Mouse (Mus musculus): ENCODE measurements around the gene Tcea3.

Gene Tcea3

GRCm38 (mm10) chr4:136281611-136282010 lies 34.1 kb downstream of the Tcea3 start:
- in situ Hi-C loops (cut with MboI, MseI) = no loop called here

DNA sequence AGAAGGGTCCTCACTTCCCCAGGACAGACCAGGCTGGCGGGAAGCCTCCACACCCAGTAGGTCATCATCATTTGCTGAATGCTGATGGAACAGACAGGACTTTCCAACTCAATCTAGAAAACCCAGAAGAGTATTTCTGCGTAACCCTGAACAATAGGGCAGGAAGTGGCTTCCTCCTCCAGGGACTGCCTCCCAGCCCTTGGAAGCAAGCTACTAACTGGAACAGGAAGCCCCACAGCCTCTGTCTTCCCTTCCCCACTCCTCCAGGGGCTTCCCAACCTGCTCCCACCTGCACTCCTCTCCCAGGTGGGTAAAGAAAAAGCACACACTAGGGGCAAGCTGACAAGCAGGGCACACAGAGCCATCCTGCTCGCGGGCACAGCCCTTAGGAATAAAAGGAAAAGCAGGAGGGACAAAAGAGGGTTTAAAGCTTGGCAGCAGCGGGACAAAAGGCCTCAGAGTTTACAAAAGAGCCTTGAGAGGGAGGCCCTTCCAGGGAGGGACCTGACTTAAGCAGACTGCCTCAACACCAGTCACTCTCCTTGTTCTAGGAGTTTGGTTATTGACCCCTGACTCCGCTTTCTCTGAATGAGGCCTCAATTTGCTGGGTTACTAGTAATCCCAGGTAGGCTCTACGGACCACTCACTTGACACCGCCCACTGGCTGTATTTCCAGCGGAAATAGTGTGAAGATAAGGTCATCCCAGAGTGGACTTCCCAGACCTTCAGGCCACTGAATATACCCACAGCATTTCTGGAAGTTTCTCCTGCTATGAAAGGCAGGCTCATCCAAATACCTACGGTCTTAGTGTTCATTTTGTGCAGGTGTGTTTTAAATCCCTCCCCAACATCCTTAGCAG lies 35.3 kb downstream of the Tcea3 start:
- in situ Hi-C loops (cut with MboI, MseI) = no loop called here

- in situ Hi-C loops (cut with MboI, MseI) = no loop called here
These were observed 36.3 kb downstream of the Tcea3 start for GRCm38 (mm10) chr4:136283783-136284182.

GRCm38 (mm10) chr4:136284455-136284854 lies 36.9 kb downstream of the Tcea3 start, which contains the start of gene Zfp46:
Zfp46 (plus strand) TSS chr4:136284683.
- in situ Hi-C loops (cut with MboI, MseI) = no loop called here

- in situ Hi-C loops (cut with MboI, MseI) = no loop called here
These were observed 37.4 kb downstream of the Tcea3 start for GRCm38 (mm10) chr4:136284891-136285290.

GRCm38 (mm10) chr4:136285348-136285810 lies 37.9 kb downstream of the Tcea3 start:
- in situ Hi-C loops (cut with MboI, MseI) = no loop called here

DNA sequence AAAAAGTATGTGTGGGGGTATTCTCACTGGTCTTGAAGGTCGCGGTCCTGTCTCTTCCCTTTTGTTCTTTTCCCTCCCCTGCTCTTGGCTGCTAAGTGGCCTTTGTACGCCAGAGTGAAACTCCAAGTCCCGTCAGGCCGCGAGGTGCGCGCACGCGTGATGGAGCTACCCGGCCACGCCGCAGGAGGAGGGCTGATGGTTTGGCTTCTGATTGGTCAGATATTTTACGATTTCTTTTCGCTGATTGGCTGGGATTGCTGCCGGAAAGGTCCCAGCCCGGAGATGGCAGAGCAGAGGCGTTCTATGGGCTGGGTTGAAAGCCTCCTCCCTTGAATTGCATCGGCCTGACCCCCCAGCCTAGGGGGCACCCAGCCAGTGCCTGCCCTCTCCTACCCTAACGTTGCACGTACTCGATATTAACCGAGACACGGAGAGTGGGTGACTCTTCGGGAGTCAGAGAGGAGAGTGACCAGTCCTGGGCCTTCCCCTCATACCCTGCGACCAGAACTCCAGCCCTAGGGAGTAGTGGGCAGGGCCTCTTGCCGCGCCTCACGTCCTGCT lies 38.4 kb downstream of the Tcea3 start:
- in situ Hi-C loops (cut with MboI, MseI) = no loop called here

- in situ Hi-C loops (cut with MboI, MseI) = no loop called here
These were observed 42.6 kb downstream of the Tcea3 start for GRCm38 (mm10) chr4:136289918-136290780.

GRCm38 (mm10) chr4:136290781-136291595 lies 43.5 kb downstream of the Tcea3 start:
- in situ Hi-C loops (cut with MboI, MseI) = no loop called here

GRCm38 (mm10) chr4:136291692-136292091 lies 44.2 kb downstream of the Tcea3 start:
- in situ Hi-C loops (cut with MboI, MseI) = no loop called here

- in situ Hi-C loops (cut with MboI, MseI) = no loop called here
These were observed 48.4 kb downstream of the Tcea3 start for GRCm38 (mm10) chr4:136295941-136296340.

DNA sequence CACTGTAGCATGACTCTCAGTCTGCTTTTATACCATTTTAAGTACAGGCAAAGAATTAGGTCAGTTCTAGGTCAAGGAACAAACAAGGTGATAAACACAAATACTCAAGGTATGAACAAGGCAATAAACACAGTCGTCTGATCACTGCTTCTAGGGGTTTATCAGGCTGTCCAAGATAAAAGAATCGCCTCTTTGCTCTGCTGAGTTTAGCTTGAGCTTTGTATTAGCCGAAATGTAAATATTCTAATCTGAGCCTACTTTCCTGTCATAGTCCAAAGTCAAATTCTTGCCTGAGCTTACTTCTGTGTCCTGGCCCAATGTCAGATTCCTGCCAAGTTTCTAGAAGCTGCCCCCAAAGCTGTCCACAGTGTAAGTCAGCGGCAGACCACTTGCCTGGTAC lies 54.9 kb downstream of the Tcea3 start:
- in situ Hi-C loops (cut with MboI, MseI) = no loop called here

- in situ Hi-C loops (cut with MboI, MseI) = no loop called here
These were observed 56.7 kb downstream of the Tcea3 start for GRCm38 (mm10) chr4:136304181-136304580.

DNA sequence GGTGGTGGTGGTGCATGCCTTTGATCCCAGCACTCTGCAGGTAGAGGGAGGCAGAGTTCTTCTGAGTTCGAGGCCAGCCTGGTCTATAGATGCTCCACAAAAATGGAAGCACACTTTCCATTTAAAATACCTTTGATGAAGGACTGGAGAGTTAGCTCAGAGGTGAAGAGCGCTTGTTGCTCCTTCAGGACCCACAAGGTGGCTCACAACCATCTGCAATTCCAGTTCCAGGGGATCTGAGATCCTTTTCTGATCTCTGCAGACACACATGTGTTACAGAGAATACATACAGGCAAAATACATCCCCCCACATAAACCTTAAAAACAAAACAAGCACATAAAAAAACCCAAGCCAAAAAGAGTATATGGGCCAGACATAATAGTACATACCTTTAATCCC lies 60.8 kb downstream of the Tcea3 start:
- in situ Hi-C loops (cut with MboI, MseI) = no loop called here

DNA sequence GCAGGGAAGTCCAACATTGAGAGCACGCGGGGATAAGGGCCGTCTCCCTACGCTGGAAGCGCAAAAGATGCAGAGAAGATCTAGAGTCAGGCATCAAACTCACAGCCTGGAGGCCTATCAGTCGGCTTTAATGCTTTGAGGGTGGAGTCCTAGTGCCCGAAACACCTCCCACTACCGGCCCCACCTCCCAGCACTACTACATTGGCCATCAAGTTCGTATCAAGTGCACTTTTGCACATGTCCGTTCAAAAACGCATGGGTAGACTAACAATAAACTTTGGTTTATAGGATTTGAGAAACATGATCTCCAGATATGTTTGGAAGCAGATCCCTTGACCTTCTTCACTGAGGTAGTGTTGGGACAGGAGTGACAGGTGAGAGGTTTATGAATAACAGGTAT lies 62.3 kb downstream of the Tcea3 start:
- in situ Hi-C loops (cut with MboI, MseI) = no loop called here

GRCm38 (mm10) chr4:136310229-136311041 lies 62.9 kb downstream of the Tcea3 start, which contains the start of gene Hnrnpr:
Hnrnpr (plus strand) TSS chr4:136310942.
- in situ Hi-C loops (cut with MboI, MseI) = no loop called here

- in situ Hi-C loops (cut with MboI, MseI) = no loop called here
These were observed 63.8 kb downstream of the Tcea3 start for GRCm38 (mm10) chr4:136311042-136311999.

DNA sequence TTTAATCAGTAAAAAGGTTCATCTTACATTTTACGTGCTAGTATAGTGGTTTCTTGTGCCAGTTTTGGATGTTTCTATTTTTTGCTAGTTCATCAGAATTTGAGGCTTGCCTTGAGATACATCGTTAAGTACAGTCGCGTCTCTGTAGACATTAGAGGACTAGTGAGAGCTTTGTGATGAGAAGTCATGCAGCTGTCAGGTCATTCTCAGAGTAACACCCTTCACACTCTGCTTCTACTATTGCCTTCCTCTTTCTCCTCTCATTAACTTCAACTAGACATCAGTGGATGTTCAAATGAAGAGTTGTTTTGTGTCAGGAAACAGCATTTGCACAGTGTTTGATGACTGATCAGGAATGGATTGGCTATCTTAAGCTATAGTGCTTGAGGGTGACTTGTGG lies 65.1 kb downstream of the Tcea3 start:
- in situ Hi-C loops (cut with MboI, MseI) = no loop called here

DNA sequence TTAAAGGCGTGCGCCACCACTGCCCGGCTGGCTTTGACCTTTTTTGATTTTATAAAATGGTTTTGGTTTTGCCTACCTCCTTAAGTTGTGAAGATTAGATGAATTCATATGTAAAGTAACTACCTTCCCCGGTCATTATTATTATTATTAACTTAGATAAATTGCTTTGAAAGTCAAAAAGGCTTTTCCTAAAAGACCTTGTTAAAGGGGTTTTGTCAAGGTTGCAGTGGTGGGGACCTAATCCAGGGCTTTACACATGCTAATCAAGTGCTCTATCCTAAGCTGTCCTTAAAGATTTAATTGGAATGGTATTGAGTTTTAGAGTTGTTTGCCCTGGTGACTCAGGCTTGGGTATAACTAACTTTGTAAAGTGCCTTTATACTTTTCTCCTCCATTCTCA lies 70.1 kb downstream of the Tcea3 start:
- in situ Hi-C loops (cut with MboI, MseI) = no loop called here
